Mouse (Mus musculus): ENCODE measurements at regions not wholly inside any gene's neighbourhood (a gene's known extent, or its start where the extent isn't known, plus 50 kb on each side); places are given as distances from the start of the nearest gene placed in this dataset.
A peak's percentile ranks its signal among the peaks of the same experiment; 100 is the strongest.

GRCm38 (mm10) chr10:111582321-111583123, 76.4 kb downstream of the Phlda1 start:
- H3K27me3 ChIP-seq (ENCODE audit: control insufficient read depth, insufficient read depth, low read length, poor library complexity, severe bottlenecking), result no peaks in the 10 kb centered on the region
- no peak for DNase-seq (ENCODE audit: low read depth, low spot score)
- no peaks in the 10 kb centered on the region for H3K36me3 ChIP-seq (ENCODE audit: control insufficient read depth, insufficient read depth, low read length, poor library complexity, severe bottlenecking)

- Histone ChIP-seq H3K27me3 (ENCODE audit: control insufficient read depth, insufficient read depth, low read length, poor library complexity, severe bottlenecking) (no peaks in the 10 kb centered on the region), H3K36me3 (ENCODE audit: control insufficient read depth, insufficient read depth, low read length, poor library complexity, severe bottlenecking) (no peaks in the 10 kb centered on the region)
- peak; percentile 62 for DNase-seq (ENCODE audit: low read depth, low spot score)
These were observed 77.1 kb downstream of the Phlda1 start for GRCm38 (mm10) chr10:111583124-111583743.

DNA sequence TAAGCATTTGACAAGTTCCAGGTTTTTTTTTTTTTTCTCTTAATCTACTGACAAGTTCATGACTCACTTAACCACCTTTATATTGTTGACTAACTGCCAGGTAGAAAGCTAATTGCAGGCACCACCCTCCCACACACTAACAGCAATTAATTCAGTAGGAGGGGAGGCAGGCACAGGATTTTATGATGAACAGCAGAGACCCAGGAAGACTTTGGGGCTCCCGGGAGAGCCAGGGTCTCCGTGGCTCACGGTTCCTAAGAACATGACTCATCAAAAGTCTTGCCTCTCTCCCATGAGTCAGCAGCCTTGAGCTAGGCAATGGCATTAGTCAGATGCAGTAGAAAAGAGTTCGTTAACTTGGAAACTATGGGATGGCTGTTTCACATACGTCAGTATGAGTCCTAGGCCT, 77.7 kb downstream of the Phlda1 start:
- no peaks in the 10 kb centered on the region for H3K27me3 ChIP-seq (ENCODE audit: control insufficient read depth, insufficient read depth, low read length, poor library complexity, severe bottlenecking)
- H3K36me3 ChIP-seq (ENCODE audit: control insufficient read depth, insufficient read depth, low read length, poor library complexity, severe bottlenecking), result no peaks in the 10 kb centered on the region
- no peak for DNase-seq (ENCODE audit: low read depth, low spot score)

GRCm38 (mm10) chr10:111587891-111588611, 82.0 kb downstream of the Phlda1 start:
- H3K27me3 ChIP-seq (ENCODE audit: control insufficient read depth, insufficient read depth, low read length, poor library complexity, severe bottlenecking), result no peaks in the 10 kb centered on the region
- no peak for DNase-seq (ENCODE audit: low read depth, low spot score)
- H3K36me3 ChIP-seq (ENCODE audit: control insufficient read depth, insufficient read depth, low read length, poor library complexity, severe bottlenecking), result no peaks in the 10 kb centered on the region

- H3K27me3 ChIP-seq (ENCODE audit: control insufficient read depth, insufficient read depth, low read length, poor library complexity, severe bottlenecking), result no peaks in the 10 kb centered on the region
- DNase-seq (ENCODE audit: low read depth, low spot score), result no peak
- H3K36me3 ChIP-seq (ENCODE audit: control insufficient read depth, insufficient read depth, low read length, poor library complexity, severe bottlenecking), result no peaks in the 10 kb centered on the region
These were observed 83.1 kb downstream of the Phlda1 start for GRCm38 (mm10) chr10:111589186-111589585.

- DNase-seq (ENCODE audit: low read depth, low spot score), result no peak
- Histone ChIP-seq H3K27me3 (ENCODE audit: control insufficient read depth, insufficient read depth, low read length, poor library complexity, severe bottlenecking) (no peaks in the 10 kb centered on the region; the same call in 1 of the 2 replicates), H3K36me3 (ENCODE audit: control insufficient read depth, insufficient read depth, low read length, poor library complexity, severe bottlenecking) (no peaks in the 10 kb centered on the region)
These were observed 86.5 kb downstream of the Phlda1 start for GRCm38 (mm10) chr10:111592416-111593149.

GRCm38 (mm10) chr10:111593280-111593679, 87.2 kb downstream of the Phlda1 start:
- no peak for DNase-seq (ENCODE audit: low read depth, low spot score)
- Histone ChIP-seq H3K36me3 (ENCODE audit: control insufficient read depth, insufficient read depth, low read length, poor library complexity, severe bottlenecking) (no peaks in the 10 kb centered on the region), H3K27me3 (ENCODE audit: control insufficient read depth, insufficient read depth, low read length, poor library complexity, severe bottlenecking) (no peaks in the 10 kb centered on the region; the same call in 1 of the 2 replicates)

GRCm38 (mm10) chr10:111594171-111594570, 88.1 kb downstream of the Phlda1 start:
- H3K36me3 ChIP-seq (ENCODE audit: control insufficient read depth, insufficient read depth, low read length, poor library complexity, severe bottlenecking), result no peaks in the 10 kb centered on the region
- no peak for DNase-seq (ENCODE audit: low read depth, low spot score)

DNA sequence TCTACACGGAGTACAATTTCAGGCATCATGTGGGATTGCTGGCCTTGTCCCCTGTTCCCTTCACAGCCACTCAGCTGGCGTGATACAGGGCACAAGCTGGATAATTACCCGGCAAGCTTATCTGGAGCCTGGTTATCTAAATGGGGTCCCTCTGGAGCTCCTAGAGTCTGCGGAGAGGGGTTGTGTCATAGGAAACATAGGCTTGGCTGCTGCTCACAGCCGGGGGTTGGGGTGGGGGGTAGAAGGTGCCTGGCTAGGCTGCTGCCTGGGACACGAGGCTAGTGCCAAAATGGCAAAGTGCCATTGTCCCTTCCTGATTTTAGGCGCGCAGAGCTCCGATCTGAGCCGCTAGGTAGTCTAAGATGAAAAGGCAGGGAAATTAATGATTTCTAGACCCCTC, 88.6 kb downstream of the Phlda1 start:
- no peaks in the 10 kb centered on the region; the same call in 1 of the 2 replicates for H3K27me3 ChIP-seq (ENCODE audit: control insufficient read depth, insufficient read depth, low read length, poor library complexity, severe bottlenecking)
- DNase-seq (ENCODE audit: low read depth, low spot score), result no peak
- no peaks in the 10 kb centered on the region for H3K36me3 ChIP-seq (ENCODE audit: control insufficient read depth, insufficient read depth, low read length, poor library complexity, severe bottlenecking)

More at GRCm38 (mm10) chr10:111594171-111594570, 88.1 kb downstream of the Phlda1 start:
- no peaks in the 10 kb centered on the region; the same call in 1 of the 2 replicates for H3K27me3 ChIP-seq (ENCODE audit: control insufficient read depth, insufficient read depth, low read length, poor library complexity, severe bottlenecking)

DNA sequence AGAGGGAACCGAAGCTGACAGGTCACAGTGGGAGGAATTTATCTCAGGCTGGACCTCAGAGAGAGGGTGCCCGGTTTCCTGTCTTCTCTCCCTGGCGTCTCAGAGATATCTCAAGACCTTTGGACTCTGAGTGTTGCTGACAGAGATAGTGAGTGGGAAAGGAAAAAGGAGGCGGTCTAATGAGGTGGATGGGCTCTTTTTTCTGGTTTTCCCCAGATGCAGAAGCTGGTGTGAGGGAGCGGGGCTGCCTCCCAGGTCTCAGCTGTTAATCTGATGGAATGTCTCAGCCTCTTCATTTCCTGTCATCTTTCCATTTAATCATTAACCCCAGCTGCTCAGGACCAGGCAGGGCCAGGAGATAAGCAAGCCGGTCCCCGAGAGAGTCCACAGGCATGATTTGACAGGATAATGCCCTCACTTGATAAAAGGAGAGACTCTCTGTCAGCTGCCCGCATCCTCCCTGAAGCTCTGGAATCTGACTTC, 89.5 kb downstream of the Phlda1 start:
- no peak for DNase-seq (ENCODE audit: low read depth, low spot score)
- H3K36me3 ChIP-seq (ENCODE audit: control insufficient read depth, insufficient read depth, low read length, poor library complexity, severe bottlenecking), result no peaks in the 10 kb centered on the region
- no peaks in the 10 kb centered on the region; the same call in 1 of the 2 replicates for H3K27me3 ChIP-seq (ENCODE audit: control insufficient read depth, insufficient read depth, low read length, poor library complexity, severe bottlenecking)

DNA sequence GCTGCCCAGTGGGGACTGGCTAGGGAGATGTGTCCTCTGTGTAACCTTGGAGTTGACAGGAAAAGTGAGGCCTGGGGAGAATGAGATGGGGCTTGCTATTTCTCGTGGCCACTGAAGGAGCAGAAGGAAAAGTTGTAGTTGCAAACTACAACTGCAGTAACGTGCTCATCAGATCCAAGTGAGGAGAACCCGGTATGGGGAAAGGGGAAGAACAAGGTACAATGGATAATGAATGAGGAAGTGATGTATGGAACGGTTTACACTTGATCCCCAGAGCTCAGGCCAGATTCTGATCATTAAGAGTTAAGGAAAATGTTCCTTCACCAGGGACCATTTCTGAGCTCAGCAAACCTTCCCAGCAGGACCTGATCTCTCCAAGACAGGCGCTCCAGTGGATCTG, 92.6 kb downstream of the Phlda1 start:
- Histone ChIP-seq H3K27me3 (ENCODE audit: control insufficient read depth, insufficient read depth, low read length, poor library complexity, severe bottlenecking) (no peaks in the 10 kb centered on the region; the same call in 1 of the 2 replicates), H3K36me3 (ENCODE audit: control insufficient read depth, insufficient read depth, low read length, poor library complexity, severe bottlenecking) (no peaks in the 10 kb centered on the region)
- no peak for DNase-seq (ENCODE audit: low read depth, low spot score)

DNA sequence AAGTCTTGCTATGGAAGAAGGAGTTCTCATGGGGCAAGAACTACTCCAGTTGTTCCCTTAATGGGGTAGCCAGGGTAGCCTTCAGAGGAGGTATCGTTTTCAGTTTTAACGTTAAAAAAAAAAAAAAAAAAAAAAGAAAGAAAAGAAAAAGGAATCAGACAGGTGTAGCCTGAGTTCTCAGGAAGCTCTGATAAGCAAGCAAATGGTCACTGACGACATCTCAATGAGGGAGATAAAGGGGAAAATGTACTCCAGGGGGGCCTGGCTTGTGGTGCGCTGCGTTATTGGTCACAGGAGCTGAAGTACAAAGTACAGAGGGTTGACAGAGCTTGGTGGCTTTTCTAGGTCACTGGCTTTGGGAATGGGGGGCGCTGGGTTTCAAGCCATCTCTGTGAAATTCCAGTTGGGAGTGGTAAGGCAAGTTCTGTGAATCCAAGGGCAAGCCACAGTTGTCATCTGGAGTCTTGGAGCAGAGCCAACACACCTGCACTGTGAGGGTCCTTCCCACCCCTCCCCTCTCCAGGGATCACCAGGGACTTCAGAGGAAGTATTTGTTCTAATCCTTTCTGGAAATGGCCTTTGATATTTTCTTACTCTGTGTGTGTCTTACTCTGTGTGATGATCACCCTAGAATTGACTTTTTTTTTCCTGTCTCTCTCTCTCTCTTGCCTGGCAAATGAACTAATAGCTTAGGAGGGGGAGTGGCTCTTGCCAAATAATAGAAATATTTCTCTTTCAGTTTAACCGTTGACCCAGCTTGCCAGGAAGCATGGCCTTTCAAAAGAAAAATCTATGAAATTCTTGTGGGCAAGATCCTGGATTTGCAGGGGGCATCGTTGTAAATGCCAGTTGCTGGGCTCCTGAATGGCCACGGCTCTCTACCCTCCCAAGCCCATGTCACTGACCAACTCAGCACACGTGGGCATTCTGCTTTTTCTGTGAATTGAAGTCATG, 93.5 kb downstream of the Phlda1 start:
- no peaks in the 10 kb centered on the region for H3K36me3 ChIP-seq (ENCODE audit: control insufficient read depth, insufficient read depth, low read length, poor library complexity, severe bottlenecking)
- H3K27me3 ChIP-seq (ENCODE audit: control insufficient read depth, insufficient read depth, low read length, poor library complexity, severe bottlenecking), result no peaks in the 10 kb centered on the region; the same call in 1 of the 2 replicates
- no peak for DNase-seq (ENCODE audit: low read depth, low spot score)

DNA sequence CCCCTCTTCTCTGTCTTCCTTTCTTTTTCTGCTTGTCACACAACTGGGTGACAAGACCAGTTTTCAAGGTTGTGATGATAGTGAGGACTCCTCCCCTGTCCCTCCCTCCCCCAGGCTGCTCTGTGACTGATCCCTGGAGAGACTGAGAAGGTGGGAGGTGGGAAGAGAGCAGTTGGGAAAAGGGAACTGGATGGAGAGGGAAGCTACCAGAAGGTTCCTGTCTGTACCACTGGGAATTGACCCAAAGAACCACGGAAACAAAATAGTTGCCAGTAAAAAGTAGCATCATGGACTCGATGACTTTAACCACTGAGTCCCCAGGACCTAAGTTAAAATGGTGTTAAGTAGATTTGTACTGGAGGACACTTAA, 94.2 kb downstream of the Phlda1 start:
- no peak for DNase-seq (ENCODE audit: low read depth, low spot score)
- H3K27me3 ChIP-seq (ENCODE audit: control insufficient read depth, insufficient read depth, low read length, poor library complexity, severe bottlenecking), result no peaks in the 10 kb centered on the region; the same call in 1 of the 2 replicates
- H3K36me3 ChIP-seq (ENCODE audit: control insufficient read depth, insufficient read depth, low read length, poor library complexity, severe bottlenecking), result no peaks in the 10 kb centered on the region

Measured in splenic B cell, adult 2 months (primary cell).